20 mouse cellular contexts compared by ENCODE assay signal in the genomic region with DNA sequence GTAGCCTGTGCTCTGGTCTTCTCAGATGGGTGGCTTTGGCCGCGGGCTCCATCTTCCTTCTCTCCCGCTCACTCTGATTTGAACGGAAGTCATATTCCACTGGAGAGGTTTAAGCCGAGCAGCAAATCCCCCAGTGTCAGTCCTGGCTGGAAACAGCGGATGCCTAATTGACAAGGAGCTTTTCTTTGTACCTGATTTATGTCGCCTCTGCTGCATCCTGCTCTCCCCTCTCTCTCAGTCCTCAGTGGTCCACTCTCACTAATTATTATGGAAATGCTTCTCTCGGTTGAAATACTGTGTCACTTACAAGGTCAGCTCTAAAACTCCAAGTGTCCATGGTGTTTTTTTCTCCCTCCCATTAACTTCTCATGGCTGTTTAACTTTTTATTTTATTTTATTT.
DNase-seq lines count a peak whose midpoint lies in the region; ATAC-seq lines count a peak whose summit lies in the region.
"Had no signal": no experiment of that assay in that cellular context is flagged by ENCODE, and none has a peak within 500 bp of the region (broad histone marks: within the 10 kb centered on the region; RNA-seq: fewer than 3 reads in every experiment).

No protein-coding gene starts in this region.

- peak; percentile 17 for DNase-seq in retina, embryonic 14.5 days (ENCODE audit: low spot score)
- DNase-seq in retina, postnatal 1 day: no peak
- no peak for DNase-seq in neural tube, embryonic 11.5 days (ENCODE audit: low spot score)
- DNase-seq in spleen, adult 18-20 months: no peak
- DNase-seq: adrenal gland, adult 2 months; adrenal gland, postnatal 25 days; cerebellum, adult 8-10 months; cerebellum, postnatal 14 days; gastrocnemius, postnatal 36 days; heart, adult 11 months; heart, postnatal 36 days had no signal

- peak overlapping the region; percentile 42 for H3K4me2 ChIP-seq in limb, embryonic 12.5 days
- H3K4me2 ChIP-seq in neural tube, embryonic 11.5 days (ENCODE audit: low read depth): no peak overlapping the region
- no peak overlapping the region for H3K4me2 ChIP-seq in forebrain, embryonic 15.5 days (replicated peaks)
- H3K4me2 ChIP-seq: embryonic facial prominence, embryonic 15.5 days; heart, embryonic 13.5 days; hindbrain, embryonic 15.5 days had no signal

- H3K4me1 ChIP-seq in limb, embryonic 12.5 days (replicated peaks): peaks cover 37% of the 10 kb centered on the region
- peaks cover 13% of the 10 kb centered on the region for H3K4me1 ChIP-seq in neural tube, embryonic 11.5 days (ENCODE audit: control insufficient read depth, insufficient read depth, low read length)
- peaks cover 6% of the 10 kb centered on the region; the same call in 1 of the 2 replicates for H3K4me1 ChIP-seq in forebrain, embryonic 15.5 days
- H3K4me1 ChIP-seq: embryonic facial prominence, embryonic 15.5 days; heart, embryonic 13.5 days; hindbrain, embryonic 15.5 days had no signal

- peak overlapping the region; percentile 64; the same call in 1 of the 2 replicates for H3K27ac ChIP-seq in limb, embryonic 12.5 days
- H3K27ac ChIP-seq in neural tube, embryonic 11.5 days (ENCODE audit: low read depth, low read length): no peak overlapping the region
- no peak overlapping the region for H3K27ac ChIP-seq in forebrain, embryonic 15.5 days (replicated peaks)
- H3K27ac ChIP-seq: embryonic facial prominence, embryonic 15.5 days; forebrain, embryonic 10.5 days; heart, embryonic 13.5 days; hindbrain, embryonic 15.5 days had no signal

- H3K36me3 ChIP-seq in limb, embryonic 12.5 days: no peaks in the 10 kb centered on the region
- H3K36me3 ChIP-seq in neural tube, embryonic 11.5 days (ENCODE audit: control insufficient read depth, insufficient read depth, low read length): no peaks in the 10 kb centered on the region
- H3K36me3 ChIP-seq in forebrain, embryonic 15.5 days: no peaks in the 10 kb centered on the region
- H3K36me3 ChIP-seq: embryonic facial prominence, embryonic 15.5 days; forebrain, embryonic 10.5 days; heart, embryonic 13.5 days; hindbrain, embryonic 15.5 days had no signal

- H3K9me3 ChIP-seq in limb, embryonic 12.5 days: no peaks in the 10 kb centered on the region
- H3K9me3 ChIP-seq in neural tube, embryonic 11.5 days (ENCODE audit: control insufficient read depth, low read length): no peaks in the 10 kb centered on the region
- H3K9me3 ChIP-seq in forebrain, embryonic 15.5 days: no peaks in the 10 kb centered on the region
- H3K9me3 ChIP-seq: embryonic facial prominence, embryonic 15.5 days; forebrain, embryonic 10.5 days; heart, embryonic 13.5 days; hindbrain, embryonic 15.5 days had no signal

- ATAC-seq in limb, embryonic 12.5 days (ENCODE audit: insufficient number of reproducible peaks, insufficient read depth, low FRiP score, low TSS enrichment, low read depth): no peak
- peak; percentile 83 for ATAC-seq in neural tube, embryonic 11.5 days (ENCODE audit: insufficient read depth, low FRiP score, low TSS enrichment)
- ATAC-seq in megakaryocyte-erythroid progenitor cell, adult 5-6 weeks (replicated peaks; ENCODE audit: low FRiP score, low TSS enrichment, poor library complexity, severe bottlenecking): no peak
- no peak for ATAC-seq in forebrain, embryonic 15.5 days (replicated peaks)
- ATAC-seq: forebrain, embryonic 14.5 days had no signal

- H3K9ac ChIP-seq in limb, embryonic 12.5 days (replicated peaks): no peak overlapping the region
- H3K9ac ChIP-seq in neural tube, embryonic 11.5 days (ENCODE audit: low read length): no peak overlapping the region
- H3K9ac ChIP-seq in forebrain, embryonic 15.5 days (replicated peaks): no peak overlapping the region
- H3K9ac ChIP-seq: embryonic facial prominence, embryonic 15.5 days; heart, embryonic 13.5 days; hindbrain, embryonic 15.5 days had no signal

- peaks cover 17% of the 10 kb centered on the region for H3K27me3 ChIP-seq in limb, embryonic 12.5 days
- H3K27me3 ChIP-seq in neural tube, embryonic 11.5 days (ENCODE audit: control insufficient read depth, insufficient read depth, low read length): no peaks in the 10 kb centered on the region
- no peaks in the 10 kb centered on the region for H3K27me3 ChIP-seq in forebrain, embryonic 15.5 days
- H3K27me3 ChIP-seq: embryonic facial prominence, embryonic 15.5 days; hindbrain, embryonic 15.5 days had no signal

- H3K4me3 ChIP-seq in limb, embryonic 12.5 days (replicated peaks): no peak overlapping the region
- no peak overlapping the region for H3K4me3 ChIP-seq in neural tube, embryonic 11.5 days (ENCODE audit: low read depth, low read length)
- H3K4me3 ChIP-seq in forebrain, embryonic 15.5 days: no peak overlapping the region
- H3K4me3 ChIP-seq: embryonic facial prominence, embryonic 15.5 days; erythroblast, embryonic 14.5 days; forebrain, embryonic 10.5 days; heart, embryonic 13.5 days; hindbrain, embryonic 15.5 days had no signal

- WGBS in limb, embryonic 12.5 days: 26% methylated on average over 8 of the region's 8 CpGs
- WGBS in neural tube, embryonic 11.5 days: 40% methylated on average over 8 of the region's 8 CpGs
- 41% methylated on average over 8 of the region's 8 CpGs for WGBS in forebrain, embryonic 15.5 days
